Mouse (Mus musculus) CD8-positive naive resting alpha-beta T cell, adult 2 months (primary cell): ENCODE data around the gene Taar2.

Source experiments
- DNase-seq, 2 experiments: peaks; one replicate each; pipeline ENCODE4 v3.0.0; 2022; ENCODE audit warnings: low read depth in 2 of 2, low spot score in 2 of 2

Taar2 gene

DNA sequence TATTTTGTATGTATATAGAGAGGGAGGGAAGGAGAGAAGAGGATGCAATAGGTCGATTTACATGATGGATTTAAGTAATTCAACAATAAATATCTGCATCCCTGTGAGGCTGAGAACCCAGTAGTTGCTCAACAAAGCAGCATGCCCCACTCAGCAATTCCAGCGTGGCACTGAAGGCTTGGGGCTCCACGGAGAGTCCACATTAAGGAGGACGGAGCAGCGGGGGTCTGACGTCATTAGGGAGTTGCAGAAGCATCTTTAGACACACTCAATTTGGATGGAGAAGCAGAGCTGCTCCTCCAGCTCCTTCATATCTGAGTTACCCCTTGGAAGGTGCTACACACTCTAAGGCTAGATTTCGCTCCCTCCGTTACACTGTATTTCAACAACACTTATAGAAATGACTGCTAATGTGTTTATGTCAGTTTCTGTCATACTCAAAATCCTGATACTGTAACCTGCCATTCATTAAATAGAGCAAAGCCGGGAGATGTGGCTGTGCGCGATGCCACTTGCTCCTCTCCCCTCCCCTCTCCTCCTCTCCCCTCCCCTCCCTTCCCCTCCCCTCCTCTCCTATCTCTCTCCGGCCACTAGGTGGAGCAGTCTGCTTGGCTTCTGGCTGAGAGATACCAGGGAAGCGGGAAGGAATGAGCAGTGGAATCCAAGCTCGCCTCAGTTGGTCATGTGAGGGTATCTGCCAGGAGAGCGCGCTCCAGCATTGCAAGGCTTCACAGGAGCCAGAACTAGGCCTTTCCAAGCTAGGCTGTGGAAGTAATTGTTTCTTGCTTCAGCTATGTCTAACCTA lies 40.7 kb downstream of the Taar2 start:
- DNase-seq = peak; percentile 9 to 11

DNA sequence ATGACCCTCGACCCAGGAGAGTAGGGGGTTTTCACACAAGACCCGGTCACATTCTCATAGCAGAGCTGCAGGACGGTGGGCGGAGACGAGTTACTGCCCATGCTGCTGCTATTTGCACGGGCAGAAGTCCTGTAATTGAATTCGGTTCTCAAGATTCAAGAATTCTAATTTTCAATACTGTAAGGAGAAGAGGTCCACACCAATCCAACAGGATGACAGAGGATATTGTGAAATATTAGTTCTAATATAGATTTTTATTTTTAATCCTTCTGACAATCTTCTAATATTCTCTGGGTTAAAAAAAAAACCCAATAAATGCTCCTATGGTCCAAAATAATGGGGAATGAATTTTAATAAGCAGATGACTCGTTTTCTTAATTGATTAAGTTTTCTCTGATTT lies 47.2 kb downstream of the Taar2 start, which contains the start of gene Taar6:
Taar6 (minus strand) TSS at position 101 of the 400 bp plus-strand sequence.
- DNase-seq = no peak

DNA sequence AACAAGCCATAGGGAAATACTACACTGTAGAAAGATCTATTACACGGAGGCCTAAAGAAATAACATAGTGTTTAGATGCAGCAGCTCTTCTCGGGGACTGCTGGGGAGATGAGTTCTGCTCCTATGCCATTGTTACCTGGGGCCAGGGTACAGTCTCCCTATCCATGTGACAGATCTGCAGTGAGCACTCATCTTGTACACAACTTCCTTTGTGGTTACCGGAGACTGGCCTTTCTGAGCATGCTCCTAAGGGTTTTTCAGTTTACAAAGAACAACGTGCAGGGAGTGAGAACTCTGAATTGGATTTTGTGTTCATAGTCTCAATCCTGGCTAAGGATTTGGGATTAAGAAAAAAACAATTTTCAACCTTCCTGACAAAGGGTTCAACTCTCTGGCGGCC lies 48.0 kb downstream of the Taar2 start:
- no peak for DNase-seq
